Mouse (Mus musculus) CH12.LX (cell line): ENCODE results near the gene Zfand5. TPM values are rescaled to one million over a fixed set of nuclear protein-coding genes. Genes with fewer than 3 reads are reported as not detected.

Experiments
- DNase-seq: peaks from one replicate; pipeline ENCODE4 v3.0.0-alpha.2; 2013; ENCODE audit errors: extremely low read depth
- H3K27ac ChIP-seq: 2 replicates; pipeline ENCODE4 v1.5.1; 2012; ENCODE audit warnings: low read depth, mild to moderate bottlenecking, control low read depth, moderate library complexity; ENCODE audit not compliant: insufficient read depth
- H3K27me3 ChIP-seq: replicated peaks from 2 replicates; pipeline ENCODE3; 2012; ENCODE audit warnings: inconsistent platforms
- H3K36me3 ChIP-seq, 2 experiments: replicated peaks in 1 of 2; 2 replicates each; pipeline versions ENCODE3 to v1.6.1; 2012; ENCODE audit warnings: inconsistent platforms in 1 of 2, low read length in 1 of 2, mild to moderate bottlenecking in 1 of 2, mixed read lengths in 1 of 2, moderate library complexity in 1 of 2; ENCODE audit not compliant: control insufficient read depth in 1 of 2, insufficient read depth in 1 of 2
- H3K4me1 ChIP-seq, 2 experiments: 2 replicates each; pipeline ENCODE4 v1.6.1; 2012; ENCODE audit warnings: inconsistent platforms in 1 of 2, moderate library complexity in 1 of 2; ENCODE audit not compliant: insufficient read depth in 2 of 2, control insufficient read depth in 1 of 2
- H3K4me2 ChIP-seq: 2 replicates; pipeline ENCODE4 v1.6.1; 2012; ENCODE audit warnings: low read depth, mild to moderate bottlenecking, control low read depth; ENCODE audit not compliant: poor library complexity, insufficient read depth, severe bottlenecking
- H3K4me3 ChIP-seq, 3 experiments: fragments of 150-350 bp in 1 of 3; sonication (generic) in 1 of 3; replicated peaks in 1 of 3; 2 replicates each; pipeline versions ENCODE3 to v1.5.1; 2011 to 2012; ENCODE audit warnings: low read depth in 2 of 3, low read length in 2 of 3, mild to moderate bottlenecking in 2 of 3, moderate library complexity in 2 of 3, control low read depth in 1 of 3, improper control_type of control experiment in 1 of 3, inconsistent platforms in 1 of 3, mixed read lengths in 1 of 3; ENCODE audit not compliant: poor library complexity in 1 of 3
- H3K79me2 ChIP-seq: replicated peaks from 2 replicates; pipeline ENCODE4 v1.6.1; 2012; ENCODE audit warnings: mild to moderate bottlenecking, moderate library complexity; ENCODE audit not compliant: control insufficient read depth, poor library complexity, insufficient read depth, severe bottlenecking; ENCODE audit errors: extremely low read depth
- H3K9ac ChIP-seq: 2 replicates; pipeline ENCODE4 v1.6.1; 2012; ENCODE audit warnings: low read depth, mild to moderate bottlenecking, control low read depth, moderate library complexity; ENCODE audit not compliant: insufficient read depth
- H3K9me3 ChIP-seq: replicated peaks from 2 replicates; pipeline ENCODE3; 2012; ENCODE audit warnings: low read length, inconsistent platforms, mixed read lengths
- CHD2 ChIP-seq: IDR thresholded peaks from 2 replicates; pipeline ENCODE4 v1.6.1; 2011; ENCODE audit warnings: low read length, improper control_type of control experiment
- ELF1 ChIP-seq: IDR thresholded peaks from 2 replicates; pipeline ENCODE4 v1.6.1; 2014; ENCODE audit warnings: low read depth, mild to moderate bottlenecking, inconsistent platforms, low read length, improper control_type of control experiment
- ETS1 ChIP-seq: conservative IDR thresholded peaks from 2 replicates; pipeline ENCODE4 v1.6.1; 2012; ENCODE audit warnings: low read depth, mild to moderate bottlenecking, inconsistent platforms, low read length, improper control_type of control experiment, moderate library complexity
- GABPA ChIP-seq: IDR thresholded peaks from 2 replicates; pipeline ENCODE4 v1.6.1; 2012; ENCODE audit warnings: low read depth, low read length, improper control_type of control experiment, inconsistent platforms; ENCODE audit not compliant: insufficient replicate concordance
- HCFC1 ChIP-seq: IDR thresholded peaks from 2 replicates; pipeline ENCODE4 v1.6.1; 2012; ENCODE audit warnings: low read depth, mild to moderate bottlenecking, inconsistent platforms, low read length, improper control_type of control experiment
- JUN ChIP-seq: IDR thresholded peaks from 2 replicates; pipeline ENCODE4 v1.6.1; 2011; ENCODE audit warnings: low read depth, mild to moderate bottlenecking, low read length, improper control_type of control experiment, moderate library complexity; ENCODE audit not compliant: insufficient read depth
- KAT2A ChIP-seq: IDR thresholded peaks from 2 replicates; pipeline ENCODE4 v1.6.1; 2012; ENCODE audit warnings: low read length, improper control_type of control experiment, inconsistent platforms; ENCODE audit not compliant: insufficient replicate concordance
- MAFK ChIP-seq: IDR thresholded peaks from 2 replicates; pipeline ENCODE4 v1.6.1; 2011; ENCODE audit warnings: low read length, improper control_type of control experiment; ENCODE audit not compliant: insufficient replicate concordance
- MAX ChIP-seq: IDR thresholded peaks from 2 replicates; pipeline ENCODE4 v1.6.1; 2011; ENCODE audit warnings: low read length, improper control_type of control experiment
- MAZ ChIP-seq: IDR thresholded peaks from 2 replicates; pipeline ENCODE4 v1.6.1; 2012; ENCODE audit warnings: low read depth, mild to moderate bottlenecking, inconsistent platforms, low read length, improper control_type of control experiment, moderate library complexity
- MEF2A ChIP-seq: IDR thresholded peaks from 2 replicates; pipeline ENCODE4 v1.6.1; 2014; ENCODE audit warnings: low read depth, mild to moderate bottlenecking, inconsistent platforms, low read length, improper control_type of control experiment, borderline replicate concordance
- MXI1 ChIP-seq: IDR thresholded peaks from 2 replicates; pipeline ENCODE4 v1.6.1; 2011; ENCODE audit warnings: mild to moderate bottlenecking, low read depth, low read length, improper control_type of control experiment
- NRF1 ChIP-seq: IDR thresholded peaks from 2 replicates; pipeline ENCODE4 v1.6.1; 2014; ENCODE audit warnings: low read depth, mild to moderate bottlenecking, inconsistent platforms, low read length, improper control_type of control experiment, moderate library complexity
- POLR2A ChIP-seq: IDR thresholded peaks from 2 replicates; pipeline ENCODE4 v1.6.1; 2011; ENCODE audit warnings: low read depth, mild to moderate bottlenecking, improper control_type of control experiment, low read length
- RCOR1 ChIP-seq: conservative IDR thresholded peaks from 2 replicates; pipeline ENCODE4 v1.6.1; 2012; ENCODE audit warnings: low read depth, mild to moderate bottlenecking, inconsistent platforms, low read length, improper control_type of control experiment
- SIN3A ChIP-seq: IDR thresholded peaks from 2 replicates; pipeline ENCODE4 v1.6.1; 2012; ENCODE audit warnings: low read length, improper control_type of control experiment, inconsistent platforms
- SMC3 ChIP-seq: IDR thresholded peaks from 2 replicates; pipeline ENCODE4 v1.6.1; 2011; ENCODE audit warnings: low read depth, low read length, improper control_type of control experiment
- TBP ChIP-seq: conservative IDR thresholded peaks from 2 replicates; pipeline ENCODE4 v1.6.1; 2011; ENCODE audit warnings: low read depth, low read length, improper control_type of control experiment
- TCF12 ChIP-seq: IDR thresholded peaks from 2 replicates; pipeline ENCODE4 v1.6.1; 2014; ENCODE audit warnings: low read depth, mild to moderate bottlenecking, inconsistent platforms, low read length, improper control_type of control experiment
- ZC3H11A ChIP-seq: IDR thresholded peaks from 2 replicates; pipeline ENCODE4 v1.6.1; 2012; ENCODE audit warnings: low read depth, mild to moderate bottlenecking, inconsistent platforms, low read length, improper control_type of control experiment
- ZMIZ1 ChIP-seq: IDR thresholded peaks from 2 replicates; pipeline ENCODE4 v1.6.1; 2012; ENCODE audit warnings: low read depth, mild to moderate bottlenecking, inconsistent platforms, low read length, improper control_type of control experiment
- dilution Hi-C: fragments of 300-500 bp; cut with MboI; formaldehyde crosslinking; loops from 2 replicates; pipeline ENCODE4 v1.14.3; 2020; ENCODE audit warnings: low sequenced_read_pairs; ENCODE audit not compliant: extremely low pct_unique_long_range_greater_than_20kb, extremely low pct_ligation_motif_present
- in situ Hi-C: fragments of 300-500 bp; cut with MboI; formaldehyde crosslinking; loops from 3 replicates; pipeline ENCODE4 v1.14.3; 2019; ENCODE audit warnings: low sequenced_read_pairs, low pct_ligation_motif_present, low pct_unique_long_range_greater_than_20kb, mixed read lengths
- polyA plus RNA-seq: library from polyadenylated mRNA; unstranded; fragments of >175 nt; gene quantifications from 2 replicates; pipeline ENCODE4 v1.2.1, GENCODE M21; 2012; ENCODE audit warnings: low read depth; ENCODE audit not compliant: insufficient read length
- total RNA-seq, 2 experiments: library from RNA; depleted of rRNA; stranded (reverse); fragments of 300-350 nt in 1 of 2; fragments of >200 nt in 1 of 2; gene quantifications; 2 replicates each; pipeline ENCODE4 v1.2.3; 2012 to 2014

Zfand5 gene
- total and polyA plus RNA-seq, 3 experiments, result 40.9 to 87.9 (median 71.8) TPM

- TF ChIP-seq GABPA, result no peak
- peak; percentile 97 for TF ChIP-seq MEF2A
- TF ChIP-seq SIN3A, result peak; percentile 97
- TF ChIP-seq SMC3, result no peak
- peak; percentile 23; the same call in 1 of the 2 replicates for TF ChIP-seq HCFC1
Measured at GRCm38 (mm10) chr19:21274181-21274591, 2.1 kb downstream of the Zfand5 start (continued).

GRCm38 (mm10) chr19:21274714-21275113, 2.6 kb downstream of the Zfand5 start:
- Histone ChIP-seq H3K9me3 (no peaks in the 10 kb centered on the region), H3K4me3 (peak overlapping the region; percentile 71 to 87 (median 73)), H3K9ac (peak overlapping the region; percentile 89), H3K4me2 (peak overlapping the region; percentile 75), H3K36me3 (peaks cover 11 to 30% of the 10 kb centered on the region in 2 experiments), H3K27ac (no peak overlapping the region; the same call in 1 of the 2 replicates), H3K4me1 (peaks cover 0 to 33% of the 10 kb centered on the region in 2 experiments; a peak in 3 of 4 replicates), H3K79me2 (peaks cover 45% of the 10 kb centered on the region), H3K27me3 (no peaks in the 10 kb centered on the region)
- in situ Hi-C loops (loop anchor here (25.0 kb wide), 2 partner anchors 137 to 237 kb away; no protein-coding TSS in a partner anchor), dilution Hi-C loops (no loop called here)
- no peak for DNase-seq
- TF ChIP-seq TCF12 (no peak), CHD2 (no peak), POLR2A (no peak), MXI1 (no peak), MAX (no peak), TBP (no peak), MAFK (no peak; the same call in 1 of the 2 replicates), ETS1 (no peak), SIN3A (no peak; the same call in 1 of the 2 replicates), ZMIZ1 (no peak), HCFC1 (no peak), KAT2A (no peak), ZC3H11A (no peak), ELF1 (no peak), NRF1 (no peak), JUN (no peak)

GRCm38 (mm10) chr19:21276317-21276716, 4.2 kb downstream of the Zfand5 start:
- Histone ChIP-seq H3K79me2 (peaks cover 45% of the 10 kb centered on the region), H3K27me3 (no peaks in the 10 kb centered on the region), H3K27ac (no peak overlapping the region), H3K9ac (no peak overlapping the region), H3K9me3 (no peaks in the 10 kb centered on the region), H3K4me2 (peak overlapping the region; percentile 44), H3K36me3 (peaks cover 22 to 36% of the 10 kb centered on the region in 2 experiments), H3K4me3 (no peak overlapping the region), H3K4me1 (peaks cover 0 to 19% of the 10 kb centered on the region in 2 experiments; a peak in 2 of 4 replicates)
- in situ Hi-C loops, result no loop called here
- no peak for DNase-seq
- dilution Hi-C loops, result no loop called here
- no peak for TF ChIP-seq MAZ
- TF ChIP-seq ZMIZ1, result no peak
- TF ChIP-seq MXI1, result no peak
- TF ChIP-seq MAFK, result no peak
- no peak for TF ChIP-seq RCOR1
- no peak for TF ChIP-seq SMC3
- TF ChIP-seq POLR2A, result no peak
- TF ChIP-seq ZC3H11A, result no peak
- TF ChIP-seq TCF12, result no peak
